Mouse (Mus musculus) splenic B cell, adult 2 months (primary cell): ENCODE data around the gene Prr12.

Source experiments
- DNase-seq: peaks from one replicate; pipeline ENCODE4 v3.0.0-alpha.2; 2011; ENCODE audit warnings: low read depth, low spot score
- H3K27me3 ChIP-seq: 2 replicates; pipeline ENCODE4 v1.6.1; 2012; ENCODE audit warnings: mild to moderate bottlenecking, low read length, moderate library complexity, mixed read lengths; ENCODE audit not compliant: control insufficient read depth, poor library complexity, insufficient read depth, severe bottlenecking
- H3K36me3 ChIP-seq: 2 replicates; pipeline ENCODE4 v1.6.1; 2012; ENCODE audit warnings: mild to moderate bottlenecking, low read length, moderate library complexity, mixed read lengths; ENCODE audit not compliant: control insufficient read depth, poor library complexity, insufficient read depth, severe bottlenecking

Prr12 gene

GRCm38 (mm10) chr7:45067190-45067999 lies 14.7 kb upstream of the Prr12 start:
- H3K27me3 ChIP-seq = no peaks in the 10 kb centered on the region
- H3K36me3 ChIP-seq = no peaks in the 10 kb centered on the region
- no peak for DNase-seq

GRCm38 (mm10) chr7:45062239-45062835 lies 9.7 kb upstream of the Prr12 start, which contains the start of the genes Nosip and Prrg2:
Gene Nosip, plus strand, starts transcription at chr7:45062429.
Gene Prrg2, minus strand, starts transcription at chr7:45062677.
- DNase-seq = peak; percentile 97
- Histone ChIP-seq H3K27me3 (no peaks in the 10 kb centered on the region), H3K36me3 (no peaks in the 10 kb centered on the region)

- Histone ChIP-seq H3K27me3 (no peaks in the 10 kb centered on the region), H3K36me3 (no peaks in the 10 kb centered on the region)
- no peak for DNase-seq
Measured at GRCm38 (mm10) chr7:45061532-45062075, 8.9 kb upstream of the Prr12 start.

GRCm38 (mm10) chr7:45060632-45061122 lies 8.0 kb upstream of the Prr12 start:
- no peaks in the 10 kb centered on the region for H3K27me3 ChIP-seq
- no peaks in the 10 kb centered on the region for H3K36me3 ChIP-seq
- DNase-seq = no peak

- no peak for DNase-seq
- Histone ChIP-seq H3K27me3 (no peaks in the 10 kb centered on the region), H3K36me3 (no peaks in the 10 kb centered on the region)
Measured at GRCm38 (mm10) chr7:45058607-45059571, 6.2 kb upstream of the Prr12 start.

GRCm38 (mm10) chr7:45056972-45057348 lies 4.3 kb upstream of the Prr12 start:
- DNase-seq = no peak
- H3K36me3 ChIP-seq = no peaks in the 10 kb centered on the region
- H3K27me3 ChIP-seq = no peaks in the 10 kb centered on the region

GRCm38 (mm10) chr7:45056329-45056971 lies 3.8 kb upstream of the Prr12 start:
- no peaks in the 10 kb centered on the region for H3K27me3 ChIP-seq
- no peaks in the 10 kb centered on the region for H3K36me3 ChIP-seq
- no peak for DNase-seq

- no peaks in the 10 kb centered on the region for H3K27me3 ChIP-seq
- peaks cover 6% of the 10 kb centered on the region for H3K36me3 ChIP-seq
- DNase-seq = peak; percentile 97
Measured at GRCm38 (mm10) chr7:45053931-45054510, 1.3 kb upstream of the Prr12 start.

GRCm38 (mm10) chr7:45053117-45053930 lies 643 bp upstream of the Prr12 start:
- Histone ChIP-seq H3K27me3 (no peaks in the 10 kb centered on the region), H3K36me3 (peaks cover 6% of the 10 kb centered on the region)
- DNase-seq = peak; percentile 84

GRCm38 (mm10) chr7:45052181-45052861 lies 360 bp downstream of the Prr12 start:
- peak; percentile 29 for DNase-seq
- Histone ChIP-seq H3K36me3 (peaks cover 15% of the 10 kb centered on the region), H3K27me3 (no peaks in the 10 kb centered on the region)

- H3K36me3 ChIP-seq = peaks cover 18% of the 10 kb centered on the region
- no peaks in the 10 kb centered on the region for H3K27me3 ChIP-seq
- DNase-seq = no peak
Measured at GRCm38 (mm10) chr7:45051601-45051974, 1.1 kb downstream of the Prr12 start.

GRCm38 (mm10) chr7:45050945-45051600 lies 1.6 kb downstream of the Prr12 start:
- DNase-seq = peak; percentile 54
- Histone ChIP-seq H3K27me3 (no peaks in the 10 kb centered on the region), H3K36me3 (peaks cover 18% of the 10 kb centered on the region)
